ENCODE assay signal across 18 mouse cellular contexts in the genomic region with DNA sequence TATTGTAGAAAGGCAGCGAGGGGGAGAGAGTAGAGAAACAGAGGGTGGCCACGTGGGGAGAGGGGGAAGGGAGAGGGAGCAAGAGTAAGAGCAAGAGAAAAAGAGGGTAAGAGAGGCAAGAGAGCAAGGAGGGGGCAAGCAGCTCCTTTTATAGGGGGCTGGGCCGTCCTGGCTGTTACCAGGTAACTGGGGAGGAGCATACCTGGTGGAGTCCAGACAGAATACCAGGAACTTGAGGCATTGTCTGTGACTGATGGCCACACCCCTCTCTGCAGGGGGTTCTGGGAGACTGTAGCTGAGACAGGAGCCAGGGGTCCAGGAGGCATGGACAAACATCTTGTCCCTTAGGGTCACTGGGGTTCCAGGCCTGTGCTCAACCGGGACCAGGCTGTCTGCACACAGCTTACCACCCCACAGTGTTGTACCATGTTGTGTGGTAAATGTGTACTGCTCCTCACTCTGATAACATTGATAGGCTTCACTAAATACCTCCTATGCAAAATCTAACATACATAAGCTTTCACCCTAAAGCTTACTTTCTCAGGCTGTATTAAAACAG. TPM values are rescaled to one million over a fixed set of nuclear protein-coding genes. Genes with fewer than 3 reads are reported as not detected.
DNase-seq lines count a peak whose midpoint lies in the region; ATAC-seq and TF ChIP-seq lines count a peak whose summit lies in the region.
"Had no signal": no experiment of that assay in that cellular context is flagged by ENCODE, and none has a peak within 500 bp of the region (broad histone marks: within the 10 kb centered on the region; RNA-seq: fewer than 3 reads in every experiment).

No protein-coding gene starts in this region.

- no peak for DNase-seq in heart, postnatal 25 days (ENCODE audit: low spot score)
- DNase-seq in limb, embryonic 10.5 days (ENCODE audit: low spot score) = no peak
- no peak for DNase-seq in testis, postnatal 14 days (ENCODE audit: low spot score)
- no peak for DNase-seq in embryo, embryonic 10 days (ENCODE audit: low spot score)
- DNase-seq: cerebellum, adult 11 months; heart, postnatal 10 days; kidney, postnatal 25 days; lung, postnatal 36 days; right cerebral cortex, adult 18-20 months; spleen, adult 18-20 months; thymus, postnatal 25 days had no signal

- peaks cover 8% of the 10 kb centered on the region; the same call in 1 of the 2 replicates for H3K36me3 ChIP-seq in heart, embryonic 11.5 days (ENCODE audit: control insufficient read depth, insufficient read depth, low read length)
- H3K36me3 ChIP-seq in limb, embryonic 15.5 days = peaks cover 21% of the 10 kb centered on the region
- H3K36me3 ChIP-seq in limb, embryonic 10.5 days = peaks cover 29% of the 10 kb centered on the region
- no peaks in the 10 kb centered on the region; the same call in 1 of the 2 replicates for H3K36me3 ChIP-seq in testis, adult 2 months (ENCODE audit: control insufficient read depth, insufficient read depth, low read length)
- H3K36me3 ChIP-seq in neural tube, embryonic 15.5 days = peaks cover 10% of the 10 kb centered on the region
- H3K36me3 ChIP-seq: stomach, embryonic 15.5 days had no signal

- no peak overlapping the region for H3K4me2 ChIP-seq in heart, embryonic 11.5 days
- H3K4me2 ChIP-seq in limb, embryonic 15.5 days = no peak overlapping the region
- no peak overlapping the region for H3K4me2 ChIP-seq in neural tube, embryonic 15.5 days
- H3K4me2 ChIP-seq: embryonic facial prominence, embryonic 12.5 days; liver, embryonic 12.5 days; stomach, embryonic 15.5 days had no signal

- no peak for TF ChIP-seq POLR2A in testis, adult 2 months (IDR thresholded peaks at IDR 0.05; ENCODE audit: control insufficient read depth, low read depth, low read length)

- TF ChIP-seq CTCF in testis, adult 2 months (IDR thresholded peaks at IDR 0.05; ENCODE audit: control insufficient read depth, insufficient read depth, insufficient replicate concordance, low read depth, low read length) = no peak

- no peak overlapping the region for H3K9ac ChIP-seq in heart, embryonic 11.5 days (ENCODE audit: low read depth, low read length)
- H3K9ac ChIP-seq in limb, embryonic 15.5 days = no peak overlapping the region
- H3K9ac ChIP-seq in neural tube, embryonic 15.5 days (replicated peaks) = no peak overlapping the region
- H3K9ac ChIP-seq: embryonic facial prominence, embryonic 12.5 days; liver, embryonic 12.5 days; stomach, embryonic 15.5 days had no signal

- no peaks in the 10 kb centered on the region for H3K9me3 ChIP-seq in heart, embryonic 11.5 days (replicated peaks; ENCODE audit: control insufficient read depth, low read length)
- H3K9me3 ChIP-seq in limb, embryonic 15.5 days = no peaks in the 10 kb centered on the region
- H3K9me3 ChIP-seq in limb, embryonic 10.5 days (replicated peaks) = no peaks in the 10 kb centered on the region
- no peaks in the 10 kb centered on the region for H3K9me3 ChIP-seq in neural tube, embryonic 15.5 days (replicated peaks)
- H3K9me3 ChIP-seq: embryonic facial prominence, embryonic 12.5 days; liver, embryonic 12.5 days; stomach, embryonic 15.5 days had no signal

- 76% methylated on average over 4 of the region's 4 CpGs for WGBS in heart, embryonic 11.5 days (ENCODE audit: insufficient replicate concordance)
- WGBS in limb, embryonic 15.5 days = 48% methylated on average over 4 of the region's 4 CpGs
- 68% methylated on average over 4 of the region's 4 CpGs for WGBS in limb, embryonic 10.5 days
- WGBS in neural tube, embryonic 15.5 days = 59% methylated on average over 4 of the region's 4 CpGs

- no peak for ATAC-seq in heart, embryonic 11.5 days (replicated peaks; ENCODE audit: insufficient number of reproducible peaks, low FRiP score, low TSS enrichment)
- ATAC-seq in limb, embryonic 15.5 days (ENCODE audit: insufficient number of reproducible peaks, low FRiP score, low TSS enrichment, low read depth) = peak; percentile 52; the same call in 1 of the 2 replicates
- ATAC-seq in neural tube, embryonic 15.5 days (ENCODE audit: low FRiP score) = peak; percentile 61
- ATAC-seq: liver, embryonic 12.5 days had no signal

- intact Hi-C loops in heart, postnatal 25 days (cut with DNase I) = no loop called here

- H3K4me3 ChIP-seq in heart, embryonic 11.5 days (ENCODE audit: low read depth, low read length) = no peak overlapping the region
- no peak overlapping the region for H3K4me3 ChIP-seq in limb, embryonic 15.5 days
- H3K4me3 ChIP-seq in limb, embryonic 10.5 days = no peak overlapping the region
- H3K4me3 ChIP-seq in testis, adult 2 months (ENCODE audit: control insufficient read depth, low read depth, low read length) = peak overlapping the region; percentile 36
- H3K4me3 ChIP-seq in neural tube, embryonic 15.5 days (replicated peaks) = no peak overlapping the region
- H3K4me3 ChIP-seq: embryonic facial prominence, embryonic 12.5 days; liver, embryonic 12.5 days; stomach, embryonic 15.5 days had no signal

- H3K27ac ChIP-seq in heart, embryonic 11.5 days (ENCODE audit: low read depth, low read length) = peak overlapping the region; percentile 50; the same call in 1 of the 2 replicates
- H3K27ac ChIP-seq in limb, embryonic 15.5 days = no peak overlapping the region
- H3K27ac ChIP-seq in limb, embryonic 10.5 days = no peak overlapping the region
- no peak overlapping the region for H3K27ac ChIP-seq in testis, adult 2 months (ENCODE audit: control insufficient read depth, insufficient read depth, low read depth, low read length)
- H3K27ac ChIP-seq in neural tube, embryonic 15.5 days (replicated peaks) = no peak overlapping the region
- H3K27ac ChIP-seq: embryonic facial prominence, embryonic 12.5 days; liver, embryonic 12.5 days; stomach, embryonic 15.5 days had no signal

- H3K27me3 ChIP-seq in heart, embryonic 11.5 days (ENCODE audit: control insufficient read depth, insufficient read depth, low read length) = no peaks in the 10 kb centered on the region
- H3K27me3 ChIP-seq in limb, embryonic 15.5 days = no peaks in the 10 kb centered on the region
- no peaks in the 10 kb centered on the region for H3K27me3 ChIP-seq in limb, embryonic 10.5 days (ENCODE audit: low read depth, poor library complexity, severe bottlenecking)
- H3K27me3 ChIP-seq in testis, adult 2 months (ENCODE audit: control insufficient read depth, insufficient read depth, low read length) = no peaks in the 10 kb centered on the region
- H3K27me3 ChIP-seq in neural tube, embryonic 15.5 days (replicated peaks) = no peaks in the 10 kb centered on the region
- H3K27me3 ChIP-seq: embryonic facial prominence, embryonic 12.5 days; liver, embryonic 12.5 days; stomach, embryonic 15.5 days had no signal

- no peaks in the 10 kb centered on the region for H3K4me1 ChIP-seq in heart, embryonic 11.5 days (ENCODE audit: control insufficient read depth, insufficient read depth, low read length)
- no peaks in the 10 kb centered on the region for H3K4me1 ChIP-seq in limb, embryonic 15.5 days
- H3K4me1 ChIP-seq in limb, embryonic 10.5 days = no peaks in the 10 kb centered on the region
- peaks cover 10% of the 10 kb centered on the region for H3K4me1 ChIP-seq in testis, adult 2 months (ENCODE audit: control insufficient read depth, insufficient read depth, low read length)
- no peaks in the 10 kb centered on the region for H3K4me1 ChIP-seq in neural tube, embryonic 15.5 days
- H3K4me1 ChIP-seq: embryonic facial prominence, embryonic 12.5 days; liver, embryonic 12.5 days; stomach, embryonic 15.5 days had no signal

RNA-seq across cellular contexts. Expression of gene Gyg, which starts 35.4 kb away (rescaled TPM):
- 797 and 836 TPM in 2 replicates for polyA plus RNA-seq in heart, embryonic 11.5 days (2014; fragmentation: Nextera tagmentation; extraction: Ambion mirVana)
- total RNA-seq in heart, postnatal 25 days (2021) = 100 to 1,000 TPM; 145 to 158 TPM
- 36.2 and 41.7 TPM in 2 replicates for polyA plus RNA-seq in limb, embryonic 15.5 days (2015; fragmentation: Nextera tagmentation; extraction: Ambion mirVana)
- 43.1 and 44.2 TPM in 2 replicates for polyA plus RNA-seq in limb, embryonic 10.5 days (2016; fragmentation: Nextera tagmentation; extraction: Ambion mirVana)
- polyA plus RNA-seq in testis, adult 2 months (2012; rRNA removed) = 1.9 and 2.5 TPM in 2 replicates
- polyA plus RNA-seq in neural tube, embryonic 15.5 days (2015; fragmentation: Nextera tagmentation; extraction: Ambion mirVana) = 80.6 and 84.9 TPM in 2 replicates

Comparison
In these comparisons a context has a peak if more than half of its experiments do, and no peak if none do; other contexts are left out.
1. RNA of gene Gyg, which starts 35.4 kb away (polyA plus RNA-seq): 797 to 836 TPM in heart, embryonic 11.5 days, 80.6 to 84.9 TPM in neural tube, embryonic 15.5 days, 43.1 to 44.2 TPM in limb, embryonic 10.5 days and 36.2 to 41.7 TPM in limb, embryonic 15.5 days; 1.9 to 2.5 TPM in testis, adult 2 months; every median in the first group is over 10 times any median in the second.